Mouse (Mus musculus) brain, adult 2 months (tissue): ENCODE data around the gene Unc50.

Source experiments
- DNase-seq: peaks from one replicate; pipeline ENCODE4 v3.0.0; 2011; ENCODE audit warnings: low read depth, low spot score

The Unc50 gene

GRCm38 (mm10) chr1:37429366-37430296 lies at the start of gene Unc50, which contains the start of gene Coa5:
Unc50 (plus strand) TSS chr1:37430139.
Coa5 (minus strand) TSS chr1:37430103.
- peak; percentile 99 for DNase-seq

GRCm38 (mm10) chr1:37380913-37381312 lies 49.0 kb upstream of the Unc50 start:
- no peak for DNase-seq

GRCm38 (mm10) chr1:37384304-37384703 lies 45.6 kb upstream of the Unc50 start:
- DNase-seq = no peak

- DNase-seq = peak; percentile 72
Observed at GRCm38 (mm10) chr1:37386448-37386971, 43.4 kb upstream of the Unc50 start.

- peak; percentile 58 for DNase-seq
Observed at GRCm38 (mm10) chr1:37393174-37393573, 36.8 kb upstream of the Unc50 start.

- DNase-seq = no peak
Observed at GRCm38 (mm10) chr1:37396481-37396880, 33.5 kb upstream of the Unc50 start.

- DNase-seq = peak; percentile 30
Observed at GRCm38 (mm10) chr1:37398961-37399360, 31.0 kb upstream of the Unc50 start.

- no peak for DNase-seq
Observed at GRCm38 (mm10) chr1:37399734-37400133, 30.2 kb upstream of the Unc50 start.

- peak; percentile 88 for DNase-seq
Observed at GRCm38 (mm10) chr1:37401687-37402086, 28.3 kb upstream of the Unc50 start.

- no peak for DNase-seq
Observed at GRCm38 (mm10) chr1:37405137-37405536, 24.8 kb upstream of the Unc50 start.

- DNase-seq = no peak
Observed at GRCm38 (mm10) chr1:37407228-37407627, 22.7 kb upstream of the Unc50 start.

- DNase-seq = no peak
Observed at GRCm38 (mm10) chr1:37408059-37408458, 21.9 kb upstream of the Unc50 start.

- DNase-seq = no peak
Observed at GRCm38 (mm10) chr1:37408678-37409077, 21.3 kb upstream of the Unc50 start.

GRCm38 (mm10) chr1:37409647-37410046 lies 20.3 kb upstream of the Unc50 start:
- DNase-seq = peak; percentile 61

GRCm38 (mm10) chr1:37415394-37415793 lies 14.5 kb upstream of the Unc50 start:
- DNase-seq = no peak

GRCm38 (mm10) chr1:37419420-37419819 lies 10.5 kb upstream of the Unc50 start:
- peak; percentile 20 for DNase-seq

GRCm38 (mm10) chr1:37427144-37427875 lies 2.6 kb upstream of the Unc50 start:
- DNase-seq = no peak

GRCm38 (mm10) chr1:37428911-37429310 lies 1.0 kb upstream of the Unc50 start:
- DNase-seq = no peak

- no peak for DNase-seq
Observed at GRCm38 (mm10) chr1:37430297-37430840, 430 bp downstream of the Unc50 start.

GRCm38 (mm10) chr1:37436419-37436818 lies 6.5 kb downstream of the Unc50 start:
- no peak for DNase-seq

- no peak for DNase-seq
Observed at GRCm38 (mm10) chr1:37442848-37443835, 13.2 kb downstream of the Unc50 start.
